Mouse (Mus musculus) common myeloid progenitor, adult 5-6 weeks (primary cell): ENCODE measurements around the gene Olah. TPM values are rescaled to one million over a fixed set of nuclear protein-coding genes. Genes with fewer than 3 reads are reported as not detected.

Experiments
- total RNA-seq: library from RNA; stranded (forward); fragments of 200-1000, 187-1606 nt; gene quantifications from 2 replicates; pipeline ENCODE4 v1.2.3, GENCODE M21; 2017

The Olah gene
- total RNA-seq, 1 experiment from 2014 or later: not detected

Other genes starting within 250 kb of the Olah start
- 38.6 and 41.7 TPM in 2 replicates for gene Nmt2, start 113.0 kb downstream of the Olah start, total RNA-seq
- 8.6 and 15.4 TPM in 2 replicates for gene Rpp38, start 64.6 kb downstream of the Olah start, total RNA-seq
- gene Acbd7, start 61.0 kb downstream of the Olah start, total RNA-seq: 1.7 TPM in 1 of 2 replicates, not detected in the other
- gene Meig1, start 25.4 kb upstream of the Olah start, total RNA-seq: not detected in 2 replicates
- gene Dclre1c, start 26.9 kb upstream of the Olah start, total RNA-seq: 9.1 and 17.7 TPM in 2 replicates
- 15.7 and 20.0 TPM in 2 replicates for gene Suv39h2, start 77.8 kb upstream of the Olah start, total RNA-seq
- 12.2 and 15.4 TPM in 2 replicates for gene Gm45902, start 115.6 kb upstream of the Olah start, total RNA-seq
- 134 and 176 TPM in 2 replicates for gene Hspa14, start 115.6 kb upstream of the Olah start, total RNA-seq
- 0.58 and 1.6 TPM in 2 replicates for gene Cdnf, start 115.8 kb upstream of the Olah start, total RNA-seq
- 812 and 826 TPM in 2 replicates for gene Fam107b, start 173.3 kb upstream of the Olah start, total RNA-seq